ENCODE assay signal across 9 mouse cellular contexts in the genomic region with DNA sequence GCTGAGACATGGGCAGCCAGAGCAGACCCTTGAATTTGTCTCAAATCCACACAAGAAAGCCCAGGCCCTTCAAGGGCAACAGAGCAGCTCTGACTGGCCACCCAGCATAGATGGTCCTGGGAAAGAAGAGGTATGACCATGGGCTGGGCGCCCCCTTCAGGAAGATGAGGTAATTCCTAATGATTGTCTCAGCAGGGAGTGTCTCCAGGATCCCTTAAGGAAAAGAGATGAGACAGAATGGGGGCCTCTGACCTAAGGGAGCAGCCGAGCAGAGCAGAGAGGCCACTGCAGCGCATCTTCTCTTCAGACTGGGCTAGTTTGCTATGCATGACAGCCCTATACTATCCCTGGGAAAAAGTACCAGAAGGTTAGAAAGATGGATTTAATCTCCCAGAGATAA. TPM values are rescaled to one million over a fixed set of nuclear protein-coding genes. Genes with fewer than 3 reads are reported as not detected.
DNase-seq lines count a peak whose midpoint lies in the region; ATAC-seq and TF ChIP-seq lines count a peak whose summit lies in the region.
"Had no signal": no experiment of that assay in that cellular context is flagged by ENCODE, and none has a peak within 500 bp of the region (broad histone marks: within the 10 kb centered on the region; RNA-seq: fewer than 3 reads in every experiment).

No protein-coding gene starts in this region.

- H3K79me2 ChIP-seq in heart, adult 2 months (replicated peaks; ENCODE audit: control insufficient read depth, insufficient read depth, low read length), result no peaks in the 10 kb centered on the region

- H3K4me1 ChIP-seq in heart, adult 2 months (ENCODE audit: control insufficient read depth, insufficient read depth, low read length), result no peaks in the 10 kb centered on the region
- no peaks in the 10 kb centered on the region; the same call in 1 of the 2 replicates for H3K4me1 ChIP-seq in heart, embryonic 10.5 days
- H3K4me1 ChIP-seq in limb, embryonic 12.5 days (replicated peaks), result peaks cover 20% of the 10 kb centered on the region
- H3K4me1 ChIP-seq in forebrain, embryonic 10.5 days, result peaks cover 6% of the 10 kb centered on the region

- no peak overlapping the region for H3K9ac ChIP-seq in heart, adult 2 months (ENCODE audit: low read depth, low read length)
- no peak overlapping the region for H3K9ac ChIP-seq in limb, embryonic 12.5 days (replicated peaks)

- H3K36me3 ChIP-seq in heart, adult 2 months (ENCODE audit: control insufficient read depth, insufficient read depth, low read length), result no peaks in the 10 kb centered on the region
- no peaks in the 10 kb centered on the region for H3K36me3 ChIP-seq in heart, embryonic 10.5 days
- no peaks in the 10 kb centered on the region for H3K36me3 ChIP-seq in limb, embryonic 12.5 days
- H3K36me3 ChIP-seq in forebrain, embryonic 10.5 days (replicated peaks), result no peaks in the 10 kb centered on the region

- no peaks in the 10 kb centered on the region for H3K9me3 ChIP-seq in heart, embryonic 10.5 days
- no peaks in the 10 kb centered on the region for H3K9me3 ChIP-seq in limb, embryonic 12.5 days
- no peaks in the 10 kb centered on the region for H3K9me3 ChIP-seq in forebrain, embryonic 10.5 days

- no peaks in the 10 kb centered on the region; the same call in 1 of the 2 replicates for H3K27me3 ChIP-seq in heart, adult 2 months (ENCODE audit: control insufficient read depth, insufficient read depth, low read length)
- peaks cover 50% of the 10 kb centered on the region for H3K27me3 ChIP-seq in heart, embryonic 10.5 days (ENCODE audit: insufficient read depth, poor library complexity, severe bottlenecking)
- H3K27me3 ChIP-seq in limb, embryonic 12.5 days, result peaks cover 15% of the 10 kb centered on the region
- H3K27me3 ChIP-seq in forebrain, embryonic 10.5 days (ENCODE audit: poor library complexity, severe bottlenecking), result peaks cover 25% of the 10 kb centered on the region

- H3K4me3 ChIP-seq in heart, adult 2 months, result no peak overlapping the region
- no peak overlapping the region for H3K4me3 ChIP-seq in heart, embryonic 10.5 days
- H3K4me3 ChIP-seq in limb, embryonic 12.5 days (replicated peaks), result no peak overlapping the region
- no peak overlapping the region for H3K4me3 ChIP-seq in forebrain, embryonic 10.5 days

- WGBS in heart, adult 2 months, result 24% methylated on average over 3 of the region's 3 CpGs
- 26% methylated on average over 3 of the region's 3 CpGs for WGBS in heart, embryonic 10.5 days
- WGBS in limb, embryonic 12.5 days, result 39% methylated on average over 3 of the region's 3 CpGs
- WGBS in forebrain, embryonic 10.5 days, result 36% methylated on average over 3 of the region's 3 CpGs

- peak; percentile 52; the same call in 1 of the 2 replicates for TF ChIP-seq EP300 in heart, adult 2 months (IDR thresholded peaks at IDR 0.05; ENCODE audit: insufficient read depth, low read depth, low read length)

- DNase-seq in heart, adult 2 months, result peak; percentile 57 to 60
- no peak for DNase-seq in heart, embryonic 10.5 days (ENCODE audit: low spot score)
- peak; percentile 17 for DNase-seq in 416B (ENCODE audit: low read depth)
- peak; percentile 82 for DNase-seq in adrenal gland, postnatal 10 days
- peak; percentile 65 to 78 for DNase-seq in heart, postnatal 14 days
- DNase-seq in B cell, adult 2 months, result no peak
- DNase-seq in forebrain, embryonic 10.5 days (ENCODE audit: extremely low spot score, low spot score), result no peak

- TF ChIP-seq CTCF in heart, adult 2 months (IDR thresholded peaks at IDR 0.05), result peak; percentile 71

- H3K4me2 ChIP-seq in limb, embryonic 12.5 days, result no peak overlapping the region

- intact Hi-C loops in heart, adult 2 months (cut with DNase I), result loop anchor here (1.0 kb wide), 2 partner anchors 218 to 240 kb away; no protein-coding TSS in a partner anchor
- intact Hi-C loops in heart, postnatal 14 days (cut with DNase I), result no loop called here

- TF ChIP-seq POLR2A in heart, adult 2 months (IDR thresholded peaks at IDR 0.05; ENCODE audit: insufficient read depth, low read depth, low read length), result no peak

- ATAC-seq in limb, embryonic 12.5 days (ENCODE audit: insufficient number of reproducible peaks, insufficient read depth, low FRiP score, low TSS enrichment, low read depth), result 0 out of 2 replicates have a peak, but pooled peaks have one; percentile 23

- no peak overlapping the region for H3K27ac ChIP-seq in heart, adult 2 months
- H3K27ac ChIP-seq in heart, embryonic 10.5 days, result no peak overlapping the region
- no peak overlapping the region for H3K27ac ChIP-seq in limb, embryonic 12.5 days
- H3K27ac ChIP-seq in forebrain, embryonic 10.5 days, result no peak overlapping the region
- H3K27ac ChIP-seq: macrophage had no signal

RNA-seq across cellular contexts. Expression of gene Gdf10, which starts 9.7 kb away (rescaled TPM):
- 1 to 10 TPM; 1.0 to 1.1 TPM for total RNA-seq in heart, adult 2 months (2021)
- 1.8 and 3.8 TPM in 2 replicates for polyA plus RNA-seq in heart, adult 2 months (2012; rRNA removed)
- 0.32 and 2.8 TPM in 2 replicates for polyA plus RNA-seq in heart, embryonic 10.5 days (2016; fragmentation: Nextera tagmentation; extraction: Ambion mirVana)
- total RNA-seq in adrenal gland, postnatal 10 days (2021), result 10 to 100 TPM in 1 of 2 experiments, 1 to 10 TPM in 1; 8.9 to 10.1 TPM
- 1 to 10 TPM; 2.6 to 3.9 TPM for total RNA-seq in heart, postnatal 14 days (2021)
- polyA plus RNA-seq in limb, embryonic 12.5 days (2016; fragmentation: Nextera tagmentation; extraction: Ambion mirVana), result 11.9 and 14.2 TPM in 2 replicates
- 2.5 TPM in 2 replicates for polyA plus RNA-seq in forebrain, embryonic 10.5 days (2016; fragmentation: Nextera tagmentation; extraction: Ambion mirVana)
- polyA plus RNA-seq: macrophage had no signal

RNA-seq across cellular contexts. Expression of gene Gdf2, which starts 27.1 kb away (rescaled TPM):
- total RNA-seq in heart, adult 2 months (2021), result under 1 TPM; 0.10 to 0.34 TPM
- 0.16 and 0.20 TPM in 2 replicates for polyA plus RNA-seq in heart, adult 2 months (2012; rRNA removed)
- 0.69 and 4.3 TPM in 2 replicates for polyA plus RNA-seq in heart, embryonic 10.5 days (2016; fragmentation: Nextera tagmentation; extraction: Ambion mirVana)
- 1 to 10 TPM; 1.9 to 4.8 TPM for total RNA-seq in adrenal gland, postnatal 10 days (2021)
- under 1 TPM; 0.17 to 0.20 TPM for total RNA-seq in heart, postnatal 14 days (2021)
- polyA plus RNA-seq in limb, embryonic 12.5 days (2016; fragmentation: Nextera tagmentation; extraction: Ambion mirVana), result not detected in 2 replicates
- polyA plus RNA-seq in forebrain, embryonic 10.5 days (2016; fragmentation: Nextera tagmentation; extraction: Ambion mirVana), result not detected in 2 replicates
- polyA plus RNA-seq: macrophage had no signal

RNA-seq across cellular contexts. Expression of gene Rbp3, which starts 40.1 kb away (rescaled TPM):
- not detected for total RNA-seq in heart, adult 2 months (2021)
- polyA plus RNA-seq in heart, adult 2 months (2012; rRNA removed), result not detected in 2 replicates
- polyA plus RNA-seq in heart, embryonic 10.5 days (2016; fragmentation: Nextera tagmentation; extraction: Ambion mirVana), result 0.05 and 0.36 TPM in 2 replicates
- under 1 TPM in 1 of 2 experiments, not detected in 1; 0.06 TPM for total RNA-seq in adrenal gland, postnatal 10 days (2021)
- total RNA-seq in heart, postnatal 14 days (2021), result not detected
- polyA plus RNA-seq in limb, embryonic 12.5 days (2016; fragmentation: Nextera tagmentation; extraction: Ambion mirVana), result not detected in 2 replicates
- polyA plus RNA-seq in forebrain, embryonic 10.5 days (2016; fragmentation: Nextera tagmentation; extraction: Ambion mirVana), result not detected in 2 replicates
- polyA plus RNA-seq: macrophage had no signal

Comparison
In these comparisons a context has a peak if more than half of its experiments do, and no peak if none do; other contexts are left out.
1. DNase-seq: peak in heart, adult 2 months (2 of 2), 416B (single experiment), adrenal gland, postnatal 10 days (single experiment) and heart, postnatal 14 days (2 of 2); none in heart, embryonic 10.5 days (single experiment), B cell, adult 2 months (0 of 2) and forebrain, embryonic 10.5 days (single experiment).